Mouse (Mus musculus) stomach, embryonic 15.5 days (tissue): ENCODE data around the gene Dok3. TPM values are rescaled to one million over a fixed set of nuclear protein-coding genes. Genes with fewer than 3 reads are reported as not detected.

ENCODE experiments used
- ATAC-seq: fragments of 200-750 bp; cut with Nextera tagmentation; 2 replicates; pipeline ENCODE4 v1.8.0; 2017; ENCODE audit warnings: low read depth, moderate number of reproducible peaks, moderate TSS enrichment; ENCODE audit not compliant: insufficient read depth, low FRiP score
- H3K27ac ChIP-seq: fragments of 300-500 bp; sonication (generic); 2 replicates; pipeline ENCODE4 v1.5.1; 2015; ENCODE audit warnings: mild to moderate bottlenecking, inconsistent platforms
- H3K27me3 ChIP-seq: fragments of 300-500 bp; sonication (generic); replicated peaks from 2 replicates; pipeline ENCODE4 v1.6.1; 2015; ENCODE audit warnings: inconsistent platforms
- H3K36me3 ChIP-seq: fragments of 300-500 bp; sonication (generic); 2 replicates; pipeline ENCODE4 v1.6.1; 2015; ENCODE audit warnings: inconsistent platforms
- H3K4me1 ChIP-seq: fragments of 300-500 bp; sonication (generic); 2 replicates; pipeline ENCODE4 v1.6.1; 2015; ENCODE audit warnings: inconsistent platforms
- H3K4me2 ChIP-seq: fragments of 300-500 bp; sonication (generic); 2 replicates; pipeline ENCODE4 v1.6.1; 2015; ENCODE audit warnings: mild to moderate bottlenecking, inconsistent platforms
- H3K4me3 ChIP-seq: fragments of 300-500 bp; sonication (generic); replicated peaks from 2 replicates; pipeline ENCODE4 v1.5.1; 2015; ENCODE audit warnings: inconsistent platforms
- H3K9ac ChIP-seq: fragments of 300-500 bp; sonication (generic); 2 replicates; pipeline ENCODE4 v1.6.1; 2015; ENCODE audit warnings: inconsistent platforms
- H3K9me3 ChIP-seq: fragments of 300-500 bp; sonication (generic); 2 replicates; pipeline ENCODE4 v1.6.1; 2016; ENCODE audit warnings: inconsistent platforms
- WGBS: fragments of 180-500 bp; shearing (Covaris S2); methylation state at CpG from one replicate; pipeline ENCODE4 v1.1.7; 2015; 5-methylcytosine and 5-hydroxymethylcytosine counted together
- polyA plus RNA-seq: library from polyadenylated mRNA; unstranded; fragments of >200 nt; fragmentation: Nextera tagmentation; extraction: Ambion mirVana; gene quantifications from 2 replicates; pipeline ENCODE4 v1.2.1, GENCODE M21; 2015

Gene Dok3
- polyA plus RNA-seq, 1 experiment from 2014 or later: 5.3 TPM

DNA sequence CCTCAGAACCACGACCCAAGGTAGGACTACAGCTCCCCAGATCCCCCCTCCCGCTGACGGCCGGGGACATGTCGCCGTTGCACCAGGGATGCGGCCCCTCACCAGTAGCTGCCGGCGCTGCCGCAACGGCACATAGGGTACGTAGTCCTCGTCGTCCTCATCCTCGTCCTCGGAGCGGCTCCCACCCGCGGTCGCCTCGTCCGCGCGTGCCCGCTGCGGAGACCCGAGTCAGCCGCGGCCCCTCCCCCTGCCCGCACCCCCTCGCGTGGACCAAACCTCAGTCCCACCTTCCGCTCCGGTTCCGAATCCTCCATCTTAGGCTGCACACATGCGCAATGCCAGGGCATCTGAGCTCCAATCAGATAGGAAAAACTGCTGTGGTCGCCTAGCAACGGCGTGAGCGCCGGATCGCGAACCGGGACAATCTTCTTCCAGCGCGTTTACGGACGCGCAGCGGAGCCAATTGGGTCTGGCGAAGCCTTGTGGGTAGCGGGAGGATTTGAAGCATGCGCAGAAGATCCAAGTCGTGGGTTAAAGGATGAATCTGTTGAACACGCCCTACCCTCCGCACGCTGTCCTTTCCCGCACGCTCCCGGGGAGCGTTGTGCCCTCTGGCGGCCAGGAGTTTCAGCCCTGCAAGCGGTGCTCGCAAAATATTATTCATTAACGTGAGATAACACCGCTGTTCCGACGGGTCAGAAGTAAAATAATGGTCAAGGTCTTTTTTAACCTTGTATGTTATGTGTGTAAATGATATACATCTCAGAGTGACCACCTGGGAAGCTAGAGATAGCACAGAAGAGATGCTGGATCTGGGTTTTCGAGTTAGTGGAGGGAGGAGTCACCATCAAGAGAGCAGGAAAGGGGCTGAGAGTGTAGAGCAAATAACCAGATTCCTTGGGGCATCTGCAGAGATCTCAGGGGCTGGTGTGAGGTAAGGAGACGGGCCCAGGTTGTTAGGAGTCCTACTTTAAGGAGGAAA, 7.4 kb upstream of the Dok3 start, which contains the start of gene Ddx41:
Gene Ddx41 (minus strand): TSS at position 465 of the 982 bp plus-strand sequence.
- Histone ChIP-seq H3K27me3 (no peaks in the 10 kb centered on the region), H3K36me3 (peaks cover 62% of the 10 kb centered on the region), H3K4me1 (peaks cover 10% of the 10 kb centered on the region), H3K4me3 (peak within 1 kb of the TSS; percentile 89), H3K9me3 (no peaks in the 10 kb centered on the region), H3K9ac (peak within 1 kb of the TSS; percentile 80), H3K4me2 (peak within 1 kb of the TSS; percentile 95), H3K27ac (peak within 1 kb of the TSS; percentile 50; the same call in 1 of the 2 replicates)
- under 1% methylated on average over 70 of the region's 70 CpGs for WGBS
- peak; percentile 98 for ATAC-seq

DNA sequence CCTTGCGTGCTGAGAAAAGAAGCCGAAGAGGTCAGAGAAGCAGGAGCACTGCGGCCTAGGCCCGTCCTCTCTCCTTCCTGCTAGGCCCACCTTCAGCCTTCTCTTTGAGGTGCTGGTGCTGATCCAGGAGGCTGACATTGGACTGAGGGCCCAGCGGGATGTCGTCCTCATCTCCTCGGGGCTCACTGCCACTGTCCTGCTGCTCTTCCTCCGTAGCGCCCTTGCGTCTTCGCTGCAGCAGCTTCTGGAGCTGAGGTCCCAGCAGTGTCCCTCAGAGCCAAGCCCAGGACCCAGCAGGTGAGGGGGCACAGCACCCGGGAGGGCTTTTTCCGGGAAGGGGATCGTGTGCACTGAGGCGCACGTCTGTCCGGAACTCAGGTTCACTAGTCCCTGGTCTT, 6.7 kb upstream of the Dok3 start:
- H3K27me3 ChIP-seq: no peaks in the 10 kb centered on the region
- H3K4me2 ChIP-seq: peak overlapping the region; percentile 95
- no peaks in the 10 kb centered on the region for H3K9me3 ChIP-seq
- H3K4me3 ChIP-seq: peak overlapping the region; percentile 89
- H3K9ac ChIP-seq: peak overlapping the region; percentile 80
- WGBS: 16% methylated on average over 17 of the region's 17 CpGs
- H3K36me3 ChIP-seq: peaks cover 60% of the 10 kb centered on the region
- H3K27ac ChIP-seq: no peak overlapping the region
- no peak for ATAC-seq
- H3K4me1 ChIP-seq: peaks cover 10% of the 10 kb centered on the region

DNA sequence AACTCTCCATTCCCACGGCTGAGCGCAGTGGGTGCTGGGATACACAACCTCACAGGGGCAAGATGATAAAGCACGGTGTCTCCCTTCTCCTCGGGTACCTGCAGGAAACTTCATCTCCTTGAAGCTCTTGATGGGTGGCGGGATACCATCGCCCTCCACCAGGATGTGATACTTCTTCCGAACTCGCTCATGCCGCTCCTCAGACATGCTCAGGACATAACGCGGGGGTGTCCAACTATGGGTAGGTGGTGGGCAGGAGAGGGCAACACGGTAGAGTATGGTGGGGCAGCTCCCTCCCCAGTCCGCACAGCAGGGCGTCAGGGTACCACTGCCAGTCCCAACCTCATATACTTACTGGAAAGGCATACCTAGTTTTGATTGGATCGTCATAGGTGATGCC, 6.1 kb upstream of the Dok3 start:
- H3K36me3 ChIP-seq: peaks cover 59% of the 10 kb centered on the region
- no peak for ATAC-seq
- peaks cover 10% of the 10 kb centered on the region for H3K4me1 ChIP-seq
- H3K27ac ChIP-seq: no peak overlapping the region
- no peaks in the 10 kb centered on the region for H3K27me3 ChIP-seq
- H3K4me2 ChIP-seq: peak overlapping the region; percentile 95
- no peak overlapping the region for H3K9ac ChIP-seq
- H3K9me3 ChIP-seq: no peaks in the 10 kb centered on the region
- peak overlapping the region; percentile 89 for H3K4me3 ChIP-seq
- 89% methylated on average over 15 of the region's 15 CpGs for WGBS

DNA sequence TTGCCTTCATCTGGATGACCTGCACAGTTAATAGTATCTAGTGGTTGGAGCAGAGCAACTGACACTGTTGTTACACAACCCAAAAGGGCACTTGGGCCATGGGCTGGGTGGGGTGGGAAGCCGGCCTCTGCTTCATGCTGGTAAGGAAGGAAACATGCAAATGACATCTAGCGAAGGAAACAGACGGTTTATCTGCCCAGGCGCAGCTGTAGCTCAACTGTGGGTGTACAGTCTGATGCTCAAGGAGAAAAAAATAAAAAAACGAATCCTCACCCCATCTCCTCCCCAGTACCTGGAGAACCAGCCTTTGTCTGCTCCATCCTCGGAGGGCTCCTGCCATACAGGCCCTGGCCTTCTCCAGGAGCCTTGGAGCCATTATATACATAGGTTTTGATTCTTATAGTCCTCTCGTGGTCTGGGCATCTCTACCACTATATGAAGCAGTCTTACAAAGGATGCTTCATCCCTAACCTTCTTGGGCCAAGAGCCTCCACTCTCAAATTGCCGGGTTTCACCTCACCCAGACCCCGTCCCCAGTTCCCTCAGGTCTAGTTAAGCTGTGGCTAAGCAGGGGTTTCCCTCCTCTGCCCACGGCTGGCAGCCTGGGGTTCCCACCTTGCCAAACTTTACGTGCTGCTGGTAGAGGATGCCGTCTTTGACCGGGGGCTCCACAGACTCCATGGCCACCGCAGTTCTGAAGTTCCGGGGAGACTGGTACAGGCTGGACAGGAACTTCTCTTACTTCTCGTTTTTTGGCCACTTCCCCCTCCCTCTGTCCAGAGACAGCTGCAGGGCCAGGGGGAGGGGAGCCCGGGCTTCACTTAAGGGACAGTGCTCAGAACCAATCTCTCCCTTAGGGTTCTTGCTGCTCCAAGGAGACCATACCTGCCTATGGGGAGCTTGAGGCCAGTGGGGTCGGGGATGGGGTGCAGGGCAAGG, 993 bp downstream of the Dok3 start:
- H3K4me2 ChIP-seq: no peak overlapping the region
- H3K27ac ChIP-seq: no peak overlapping the region
- H3K4me1 ChIP-seq: no peaks in the 10 kb centered on the region
- WGBS: 75% methylated on average over 18 of the region's 18 CpGs
- peaks cover 33% of the 10 kb centered on the region for H3K36me3 ChIP-seq
- H3K9ac ChIP-seq: no peak overlapping the region
- H3K9me3 ChIP-seq: no peaks in the 10 kb centered on the region
- peak overlapping the region; percentile 1 for H3K4me3 ChIP-seq
- no peaks in the 10 kb centered on the region for H3K27me3 ChIP-seq
- ATAC-seq: no peak

DNA sequence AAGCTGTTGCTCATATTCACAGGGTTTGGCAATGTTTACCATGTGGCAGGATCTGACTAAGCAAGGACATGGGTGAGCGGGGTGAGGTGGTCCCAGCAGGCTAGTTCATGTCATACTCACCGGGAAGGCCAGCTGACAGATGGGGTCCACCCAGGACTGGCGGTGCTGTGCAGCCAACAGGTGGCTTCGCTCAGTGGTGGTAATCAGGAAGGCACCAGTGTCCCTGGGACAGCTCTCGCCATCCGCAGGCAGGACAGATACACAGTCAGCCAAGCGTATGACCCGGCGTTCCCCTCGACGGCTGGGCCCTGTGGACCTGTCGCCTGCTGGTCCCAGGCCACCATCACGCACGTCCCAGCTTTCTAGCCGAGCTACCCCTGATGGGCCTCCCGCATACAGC, 1.9 kb downstream of the Dok3 start:
- no peak for ATAC-seq
- Histone ChIP-seq H3K9me3 (no peaks in the 10 kb centered on the region), H3K4me2 (no peak overlapping the region; the same call in 1 of the 2 replicates), H3K4me3 (no peak overlapping the region), H3K9ac (no peak overlapping the region), H3K4me1 (no peaks in the 10 kb centered on the region), H3K36me3 (peaks cover 25% of the 10 kb centered on the region), H3K27ac (no peak overlapping the region), H3K27me3 (no peaks in the 10 kb centered on the region)
- 74% methylated on average over 16 of the region's 16 CpGs for WGBS

DNA sequence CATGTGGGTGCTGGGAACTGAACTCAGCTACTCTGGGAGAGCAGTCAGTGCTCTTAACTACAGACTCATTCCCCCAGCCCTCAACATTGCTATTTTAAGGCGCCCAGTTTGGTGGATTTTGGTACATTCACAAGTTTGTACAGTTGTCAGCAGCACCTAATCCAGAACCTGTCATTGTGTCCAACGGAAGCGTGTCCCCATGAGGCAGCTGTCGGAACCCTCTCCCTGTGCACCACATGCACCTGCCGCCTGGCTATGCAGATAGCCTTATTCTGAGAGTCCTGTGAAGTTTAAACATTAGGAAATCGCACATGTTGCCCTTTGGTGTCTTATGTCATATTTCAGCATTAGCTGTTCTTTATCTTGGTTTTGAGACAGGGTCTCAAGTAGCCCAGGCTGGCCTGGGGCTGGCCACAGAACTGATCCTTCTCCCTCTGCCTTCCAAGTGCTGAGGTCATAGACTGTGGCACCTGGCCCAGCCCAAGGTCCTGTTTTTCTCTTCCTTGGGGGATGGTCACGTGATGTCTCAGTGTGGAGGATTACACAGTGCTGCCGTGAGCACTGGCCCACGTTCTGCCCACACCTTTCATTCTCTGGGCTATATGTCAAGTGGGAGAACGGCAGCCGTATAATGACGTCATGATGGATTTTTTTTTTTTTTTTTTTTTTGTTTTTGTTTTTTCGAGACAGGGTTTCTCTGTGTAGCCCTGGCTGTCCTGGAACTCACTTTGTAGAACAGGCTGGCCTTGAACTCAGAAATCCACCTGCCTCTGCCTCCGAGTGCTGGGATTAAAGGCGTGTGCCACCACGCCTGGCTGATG, 3.2 kb downstream of the Dok3 start:
- ATAC-seq: no peak
- Histone ChIP-seq H3K36me3 (peaks cover 12% of the 10 kb centered on the region), H3K9ac (no peak overlapping the region), H3K27ac (no peak overlapping the region), H3K4me2 (no peak overlapping the region), H3K9me3 (no peaks in the 10 kb centered on the region), H3K27me3 (no peaks in the 10 kb centered on the region), H3K4me3 (no peak overlapping the region), H3K4me1 (no peaks in the 10 kb centered on the region)
- 72% methylated on average over 16 of the region's 16 CpGs for WGBS

DNA sequence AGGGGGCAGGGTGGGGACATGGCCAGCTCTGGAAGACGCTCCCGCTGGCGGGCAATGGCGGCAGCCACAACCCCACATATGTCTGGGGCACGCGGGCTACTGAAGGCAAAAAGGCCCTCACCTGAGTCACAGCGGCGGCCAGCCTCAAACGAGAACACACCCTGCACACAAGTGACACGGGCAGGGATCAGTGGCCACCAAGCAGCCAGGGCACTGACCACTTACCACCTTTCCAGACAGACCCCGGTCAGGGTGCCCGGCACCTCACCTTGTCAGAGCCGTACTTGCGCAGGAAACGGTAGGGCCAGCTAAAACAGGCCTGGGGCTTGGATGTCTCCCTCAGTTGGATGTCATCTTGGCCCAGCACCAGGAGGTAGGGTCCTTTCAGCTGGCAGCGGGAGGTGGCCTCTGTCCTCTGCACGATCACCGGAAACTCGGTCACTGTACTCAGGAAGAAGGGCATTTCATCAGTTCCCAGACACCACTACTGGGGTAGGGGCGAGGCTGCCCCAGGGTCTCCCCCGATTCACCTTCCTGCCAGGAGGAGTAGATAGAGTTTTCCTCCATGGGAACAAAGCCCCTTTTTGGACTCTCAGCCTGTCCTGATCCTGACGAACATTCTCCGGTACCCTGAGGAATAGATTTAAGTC, 5.0 kb downstream of the Dok3 start:
- Histone ChIP-seq H3K27me3 (no peaks in the 10 kb centered on the region), H3K9ac (no peak overlapping the region), H3K4me3 (no peak overlapping the region), H3K9me3 (no peaks in the 10 kb centered on the region), H3K36me3 (no peaks in the 10 kb centered on the region), H3K27ac (no peak overlapping the region), H3K4me1 (no peaks in the 10 kb centered on the region), H3K4me2 (no peak overlapping the region)
- 92% methylated on average over 23 of the region's 23 CpGs for WGBS
- no peak for ATAC-seq

DNA sequence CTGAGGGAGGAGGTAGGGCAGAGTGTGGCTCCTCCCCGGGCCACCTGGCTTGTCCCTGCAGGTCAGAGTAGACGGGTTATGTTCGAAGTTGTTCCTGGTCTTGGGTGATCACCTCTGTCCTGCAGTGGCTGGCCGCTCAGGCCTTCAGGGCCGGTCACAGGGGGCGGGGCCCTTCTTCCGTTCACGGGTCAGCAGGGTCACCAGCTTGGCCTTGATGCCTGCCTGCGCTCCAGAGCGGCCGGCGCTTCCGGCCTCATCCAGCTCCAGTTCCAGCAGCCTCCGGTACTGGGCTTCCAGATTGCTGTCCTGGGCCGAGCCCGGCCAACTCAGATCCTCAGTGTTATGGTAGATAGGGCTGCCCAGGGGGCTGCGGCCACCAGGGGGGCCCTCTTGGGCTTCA, 5.8 kb downstream of the Dok3 start:
- Histone ChIP-seq H3K27me3 (no peaks in the 10 kb centered on the region), H3K4me3 (no peak overlapping the region), H3K9ac (no peak overlapping the region), H3K27ac (no peak overlapping the region), H3K4me1 (no peaks in the 10 kb centered on the region), H3K36me3 (no peaks in the 10 kb centered on the region), H3K9me3 (no peaks in the 10 kb centered on the region), H3K4me2 (no peak overlapping the region)
- ATAC-seq: no peak
- WGBS: 56% methylated on average over 17 of the region's 17 CpGs

DNA sequence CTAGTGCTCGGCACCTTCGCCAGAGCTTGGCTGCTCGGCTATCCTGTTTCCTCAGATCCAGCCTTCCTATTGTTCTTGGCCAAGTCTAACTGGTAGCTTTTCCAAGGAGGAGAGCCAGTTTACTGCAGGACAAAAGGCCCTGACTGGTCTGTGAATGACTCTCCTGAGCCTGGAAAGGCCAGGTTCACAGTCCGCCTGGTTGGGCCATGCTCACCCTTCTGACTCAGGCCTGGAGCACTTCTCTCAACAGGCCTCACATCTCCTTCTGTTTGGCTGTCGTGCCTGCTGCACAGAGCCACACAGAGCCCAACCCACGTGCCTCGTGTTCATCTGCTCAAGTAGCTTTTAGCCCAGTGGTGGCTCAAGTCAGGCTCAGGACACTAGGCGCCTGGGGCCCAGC, 6.4 kb downstream of the Dok3 start:
- no peak for ATAC-seq
- 64% methylated on average over 8 of the region's 8 CpGs for WGBS
- no peaks in the 10 kb centered on the region for H3K4me1 ChIP-seq
- H3K36me3 ChIP-seq: no peaks in the 10 kb centered on the region
- H3K4me2 ChIP-seq: no peak overlapping the region
- no peak overlapping the region for H3K9ac ChIP-seq
- no peaks in the 10 kb centered on the region for H3K27me3 ChIP-seq
- no peak overlapping the region for H3K4me3 ChIP-seq
- H3K27ac ChIP-seq: no peak overlapping the region
- no peaks in the 10 kb centered on the region for H3K9me3 ChIP-seq

DNA sequence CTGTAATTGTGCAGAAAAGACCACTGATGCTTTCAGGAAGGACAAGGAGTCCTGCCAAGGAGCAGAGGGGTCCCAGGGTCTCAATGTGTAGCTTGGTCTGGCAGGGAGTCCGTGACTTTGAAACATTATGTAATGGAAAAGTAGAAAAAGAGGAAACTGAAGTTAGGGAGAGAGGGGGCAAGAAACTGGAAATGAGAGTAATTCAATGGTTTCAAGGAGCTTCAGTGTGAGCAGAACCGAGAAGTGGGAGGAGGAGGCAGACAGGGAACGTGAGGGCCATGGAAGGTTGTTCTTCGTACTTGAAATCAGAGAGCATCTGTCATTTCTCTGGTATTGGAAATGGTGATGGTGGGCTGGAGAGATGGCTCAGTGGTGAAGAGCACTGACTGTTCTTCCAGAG, 9.5 kb downstream of the Dok3 start:
- Histone ChIP-seq H3K27ac (no peak overlapping the region), H3K4me1 (no peaks in the 10 kb centered on the region), H3K4me2 (no peak overlapping the region), H3K27me3 (no peaks in the 10 kb centered on the region), H3K9ac (no peak overlapping the region), H3K4me3 (no peak overlapping the region), H3K36me3 (no peaks in the 10 kb centered on the region), H3K9me3 (no peaks in the 10 kb centered on the region)
- ATAC-seq: no peak
- 65% methylated on average over 4 of the region's 4 CpGs for WGBS

DNA sequence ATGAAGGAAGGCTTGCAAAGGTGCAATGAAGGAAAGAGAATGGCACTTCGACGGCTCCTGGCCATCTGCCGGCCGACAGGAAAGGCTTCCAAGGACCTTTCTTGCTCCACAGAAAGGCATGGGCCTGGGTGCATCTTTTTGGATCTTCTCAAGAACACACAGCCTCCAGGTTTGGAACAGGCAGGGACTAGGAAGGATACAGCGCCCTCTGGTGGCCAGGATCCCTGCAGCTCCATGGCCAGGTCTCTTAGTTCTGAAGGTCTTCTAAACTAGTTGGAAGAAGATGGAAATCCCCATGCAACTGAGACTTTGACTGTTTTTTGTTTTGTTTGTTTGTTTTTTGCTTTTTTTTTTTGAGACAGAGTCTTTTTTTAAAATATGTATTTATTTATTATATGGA, 12.1 kb downstream of the Dok3 start:
- no peaks in the 10 kb centered on the region for H3K9me3 ChIP-seq

More for the DNA sequence above, 12.1 kb downstream of the Dok3 start:
- Histone ChIP-seq H3K4me3 (no peak overlapping the region), H3K27me3 (no peaks in the 10 kb centered on the region), H3K4me2 (no peak overlapping the region), H3K4me1 (peaks cover 7% of the 10 kb centered on the region), H3K9ac (no peak overlapping the region), H3K36me3 (no peaks in the 10 kb centered on the region), H3K27ac (no peak overlapping the region)
- no peak for ATAC-seq
- WGBS: 2% methylated on average over 5 of the region's 5 CpGs
